Mouse (Mus musculus) brain, embryonic 14.5 days (tissue): ENCODE results near the gene Nfam1.

Experiments used
- CTCF ChIP-seq: fragments of 200-500 bp; IDR thresholded peaks from 2 replicates; pipeline ENCODE4 v1.5.1; 2012; ENCODE audit warnings: inconsistent platforms, mild to moderate bottlenecking, moderate library complexity, borderline replicate concordance; ENCODE audit not compliant: insufficient read depth, insufficient read length; ENCODE audit errors: extremely low read depth
- POLR2A ChIP-seq: fragments of 200-500 bp; IDR thresholded peaks from 2 replicates; pipeline ENCODE4 v1.6.1; 2012; ENCODE audit warnings: mild to moderate bottlenecking, inconsistent platforms, borderline replicate concordance; ENCODE audit not compliant: poor library complexity, insufficient read depth, insufficient read length, severe bottlenecking; ENCODE audit errors: extremely low read depth

- TF ChIP-seq CTCF (no peak), POLR2A (no peak)
Observed at GRCm38 (mm10) chr15:82950246-82950645, 82.9 kb downstream of the Nfam1 start.
